Mouse (Mus musculus) forebrain, embryonic 15.5 days (tissue): ENCODE data around the gene Gm49366. TPM values are rescaled to one million over a fixed set of nuclear protein-coding genes. Genes with fewer than 3 reads are reported as not detected.
"Not testable (repeated sequence)": the region's sequence is repeated elsewhere in the genome, so short reads cannot be mapped to it uniquely, and the experiment has no call there.

Experiments
- ATAC-seq: fragments of 200-750 bp; cut with Nextera tagmentation; replicated peaks from 2 replicates; pipeline ENCODE4 v1.8.0; 2017; ENCODE audit warnings: mild to moderate bottlenecking, moderate TSS enrichment, moderate library complexity
- H3K27ac ChIP-seq: fragments of 300-500 bp; sonication (generic); replicated peaks from 2 replicates; pipeline ENCODE4 v1.5.1; 2015; ENCODE audit warnings: mild to moderate bottlenecking, inconsistent platforms
- H3K27me3 ChIP-seq: fragments of 300-500 bp; sonication (generic); 2 replicates; pipeline ENCODE4 v1.6.1; 2015; ENCODE audit warnings: inconsistent platforms
- H3K36me3 ChIP-seq: fragments of 300-500 bp; sonication (generic); 2 replicates; pipeline ENCODE4 v1.6.1; 2015; ENCODE audit warnings: mild to moderate bottlenecking, inconsistent platforms
- H3K4me1 ChIP-seq: fragments of 300-500 bp; sonication (generic); 2 replicates; pipeline ENCODE4 v1.6.1; 2015; ENCODE audit warnings: inconsistent platforms
- H3K4me2 ChIP-seq: fragments of 300-500 bp; sonication (generic); replicated peaks from 2 replicates; pipeline ENCODE4 v1.6.1; 2015; ENCODE audit warnings: mild to moderate bottlenecking, inconsistent platforms
- H3K4me3 ChIP-seq: fragments of 300-500 bp; sonication (generic); 2 replicates; pipeline ENCODE4 v1.5.1; 2015; ENCODE audit warnings: mild to moderate bottlenecking, inconsistent platforms
- H3K9ac ChIP-seq: fragments of 300-500 bp; sonication (generic); replicated peaks from 2 replicates; pipeline ENCODE4 v1.6.1; 2015; ENCODE audit warnings: mild to moderate bottlenecking, inconsistent platforms
- H3K9me3 ChIP-seq: fragments of 300-500 bp; sonication (generic); 2 replicates; pipeline ENCODE4 v1.6.1; 2016; ENCODE audit warnings: inconsistent platforms
- WGBS: fragments of 180-500 bp; shearing (Covaris S2); methylation state at CpG from one replicate; pipeline ENCODE4 v1.1.7; 2015; ENCODE audit warnings: mixed read lengths; 5-methylcytosine and 5-hydroxymethylcytosine counted together
- polyA plus RNA-seq: library from polyadenylated mRNA; unstranded; fragments of >200 nt; fragmentation: Nextera tagmentation; extraction: Ambion mirVana; gene quantifications from 2 replicates; pipeline ENCODE4 v1.2.1, GENCODE M21; 2015

The Gm49366 gene
- polyA plus RNA-seq, 1 experiment from 2014 or later: not detected

- H3K4me1 ChIP-seq: no peaks in the 10 kb centered on the region
- H3K9ac ChIP-seq: no peak overlapping the region
- H3K27ac ChIP-seq: no peak overlapping the region
- peaks cover 5% of the 10 kb centered on the region; the same call in 1 of the 2 replicates for H3K27me3 ChIP-seq
- H3K36me3 ChIP-seq: no peaks in the 10 kb centered on the region
- no peak for ATAC-seq
- no peak overlapping the region for H3K4me2 ChIP-seq
- H3K9me3 ChIP-seq: 0 out of 2 replicates have a peak, but pooled peaks cover 3% of the 10 kb centered on the region
- no peak overlapping the region for H3K4me3 ChIP-seq
- WGBS: 76% methylated on average over 5 of the region's 5 CpGs
Observed at GRCm38 (mm10) chr12:84063228-84063627, 24.5 kb downstream of the Gm49366 start.

GRCm38 (mm10) chr12:84063833-84064232, 25.1 kb downstream of the Gm49366 start:
- 87% methylated on average over 2 of the region's 2 CpGs for WGBS
- H3K27me3 ChIP-seq: peaks cover 10% of the 10 kb centered on the region

GRCm38 (mm10) chr12:84064621-84065020, 25.9 kb downstream of the Gm49366 start:
- Histone ChIP-seq H3K9me3 (0 out of 2 replicates have a peak, but pooled peaks cover 3% of the 10 kb centered on the region), H3K9ac (no peak overlapping the region), H3K4me1 (0 out of 2 replicates have a peak, but pooled peaks cover 4% of the 10 kb centered on the region), H3K4me2 (no peak overlapping the region), H3K36me3 (no peaks in the 10 kb centered on the region), H3K4me3 (no peak overlapping the region), H3K27ac (no peak overlapping the region), H3K27me3 (peaks cover 16% of the 10 kb centered on the region)
- ATAC-seq: no peak
- WGBS: 75% methylated on average over 8 of the region's 8 CpGs

More at GRCm38 (mm10) chr12:84063833-84064232, 25.1 kb downstream of the Gm49366 start:
- ATAC-seq: no peak
- no peak overlapping the region for H3K27ac ChIP-seq
- no peak overlapping the region for H3K4me3 ChIP-seq
- no peaks in the 10 kb centered on the region for H3K4me1 ChIP-seq
- H3K4me2 ChIP-seq: no peak overlapping the region
- no peaks in the 10 kb centered on the region for H3K36me3 ChIP-seq
- 0 out of 2 replicates have a peak, but pooled peaks cover 3% of the 10 kb centered on the region for H3K9me3 ChIP-seq
- H3K9ac ChIP-seq: no peak overlapping the region

- Histone ChIP-seq H3K4me2 (no peak overlapping the region), H3K4me1 (0 out of 2 replicates have a peak, but pooled peaks cover 4% of the 10 kb centered on the region), H3K27me3 (peaks cover 16% of the 10 kb centered on the region), H3K4me3 (no peak overlapping the region), H3K27ac (no peak overlapping the region), H3K36me3 (no peaks in the 10 kb centered on the region), H3K9ac (no peak overlapping the region), H3K9me3 (0 out of 2 replicates have a peak, but pooled peaks cover 3% of the 10 kb centered on the region)
- no peak for ATAC-seq
- WGBS: 79% methylated on average over 4 of the region's 4 CpGs
Observed at GRCm38 (mm10) chr12:84067752-84068151, 29.0 kb downstream of the Gm49366 start.

- no peak overlapping the region for H3K27ac ChIP-seq
- H3K4me3 ChIP-seq: no peak overlapping the region
- 55% methylated on average over 8 of the region's 8 CpGs for WGBS
- H3K9ac ChIP-seq: no peak overlapping the region
- ATAC-seq: no peak
- no peak overlapping the region for H3K4me2 ChIP-seq
- peaks cover 16% of the 10 kb centered on the region for H3K27me3 ChIP-seq
- no peaks in the 10 kb centered on the region for H3K36me3 ChIP-seq
- H3K4me1 ChIP-seq: 0 out of 2 replicates have a peak, but pooled peaks cover 4% of the 10 kb centered on the region
- H3K9me3 ChIP-seq: no peaks in the 10 kb centered on the region
Observed at GRCm38 (mm10) chr12:84068296-84068695, 29.6 kb downstream of the Gm49366 start.

- Histone ChIP-seq H3K4me1 (0 out of 2 replicates have a peak, but pooled peaks cover 4% of the 10 kb centered on the region), H3K4me3 (peak within 1 kb of the TSS; percentile 43), H3K27ac (no peak within 1 kb of the TSS), H3K27me3 (peaks cover 16% of the 10 kb centered on the region), H3K4me2 (peak within 1 kb of the TSS; percentile 55), H3K36me3 (no peaks in the 10 kb centered on the region), H3K9ac (peak within 1 kb of the TSS; percentile 24; the same call in 1 of the 2 replicates), H3K9me3 (no peaks in the 10 kb centered on the region)
- 61% methylated on average over 9 of the region's 9 CpGs for WGBS
- no peak for ATAC-seq
Observed at GRCm38 (mm10) chr12:84068986-84069385, 30.3 kb downstream of the Gm49366 start, which contains the start of gene Acot5. Acot5 (plus strand) TSS chr12:84069325.

- not testable (repeated sequence) for H3K4me1 ChIP-seq, ATAC-seq, H3K27ac ChIP-seq, H3K9me3 ChIP-seq, H3K36me3 ChIP-seq
- peaks cover 16% of the 10 kb centered on the region for H3K27me3 ChIP-seq
- whole genome bisulfite sequencing: under 1% methylated on average over 45 of the region's 52 CpGs
- H3K4me2 ChIP-seq: peak overlapping the region; percentile 55
- peak overlapping the region; percentile 43 for H3K4me3 ChIP-seq
- peak overlapping the region; percentile 24; the same call in 1 of the 2 replicates for H3K9ac ChIP-seq
Observed at GRCm38 (mm10) chr12:84069582-84069981, 30.8 kb downstream of the Gm49366 start.

GRCm38 (mm10) chr12:84071696-84072095, 33.0 kb downstream of the Gm49366 start:
- 94% methylated on average over 2 of the region's 2 CpGs for WGBS

GRCm38 (mm10) chr12:84077371-84077990, 38.7 kb downstream of the Gm49366 start:
- H3K9ac ChIP-seq: no peak overlapping the region
- H3K36me3 ChIP-seq: no peaks in the 10 kb centered on the region
- no peaks in the 10 kb centered on the region for H3K27me3 ChIP-seq
- no peak overlapping the region for H3K27ac ChIP-seq
- no peak overlapping the region for H3K4me2 ChIP-seq
- ATAC-seq: no peak
- no peak overlapping the region for H3K4me3 ChIP-seq
- H3K4me1 ChIP-seq: no peaks in the 10 kb centered on the region
- no peaks in the 10 kb centered on the region for H3K9me3 ChIP-seq
- WGBS: 87% methylated on average over 4 of the region's 4 CpGs

More at GRCm38 (mm10) chr12:84071696-84072095, 33.0 kb downstream of the Gm49366 start:
- H3K36me3 ChIP-seq: no peaks in the 10 kb centered on the region
- H3K9me3 ChIP-seq: no peaks in the 10 kb centered on the region
- no peak for ATAC-seq
- H3K4me2 ChIP-seq: no peak overlapping the region
- H3K27ac ChIP-seq: no peak overlapping the region
- H3K4me3 ChIP-seq: no peak overlapping the region
- H3K9ac ChIP-seq: no peak overlapping the region
- H3K27me3 ChIP-seq: peaks cover 16% of the 10 kb centered on the region
- H3K4me1 ChIP-seq: 0 out of 2 replicates have a peak, but pooled peaks cover 4% of the 10 kb centered on the region

GRCm38 (mm10) chr12:84083842-84084241, 45.1 kb downstream of the Gm49366 start:
- ATAC-seq: no peak
- H3K4me2 ChIP-seq: no peak overlapping the region
- no peak overlapping the region for H3K27ac ChIP-seq
- H3K36me3 ChIP-seq: no peaks in the 10 kb centered on the region
- 83% methylated on average over 2 of the region's 2 CpGs for WGBS
- H3K9me3 ChIP-seq: no peaks in the 10 kb centered on the region
- no peak overlapping the region for H3K9ac ChIP-seq
- no peak overlapping the region for H3K4me3 ChIP-seq
- H3K27me3 ChIP-seq: no peaks in the 10 kb centered on the region
- H3K4me1 ChIP-seq: no peaks in the 10 kb centered on the region

- ATAC-seq: no peak
- Histone ChIP-seq H3K27me3 (no peaks in the 10 kb centered on the region), H3K4me2 (no peak overlapping the region), H3K9ac (no peak overlapping the region), H3K4me3 (no peak overlapping the region), H3K9me3 (no peaks in the 10 kb centered on the region), H3K4me1 (no peaks in the 10 kb centered on the region), H3K27ac (no peak overlapping the region), H3K36me3 (no peaks in the 10 kb centered on the region)
- WGBS: 91% methylated on average over 4 of the region's 4 CpGs
Observed at GRCm38 (mm10) chr12:84084581-84084980, 45.8 kb downstream of the Gm49366 start.

- not testable (repeated sequence) for H3K27ac ChIP-seq, H3K4me1 ChIP-seq, H3K9ac ChIP-seq, H3K9me3 ChIP-seq, ATAC-seq, H3K4me3 ChIP-seq, H3K27me3 ChIP-seq, H3K36me3 ChIP-seq, H3K4me2 ChIP-seq
- WGBS: 93% methylated on average over 5 of the region's 5 CpGs
Observed at GRCm38 (mm10) chr12:84094666-84095065, 55.9 kb downstream of the Gm49366 start.
